Mouse (Mus musculus) inflammation-experienced regulatory T-cells, adult 16 weeks (primary cell): ENCODE data around the gene Lpin3. TPM values are rescaled to one million over a fixed set of nuclear protein-coding genes. Genes with fewer than 3 reads are reported as not detected.

ENCODE experiments used
- polyA plus RNA-seq: library from polyadenylated mRNA; unstranded; fragments of 100-300 nt; shearing (Covaris generic); gene quantifications from one replicate; pipeline ENCODE4 v1.2.1, GENCODE M21; 2017

Lpin3 gene
- 1.7 TPM for polyA plus RNA-seq

GRCm38 (mm10) chr2:160880453-160881195 lies at the start of gene Lpin3:
Gene Lpin3, plus strand, starts transcription at chr2:160880670.

GRCm38 (mm10) chr2:160872890-160873382 lies 7.5 kb upstream of the Lpin3 start, which contains the start of gene Zhx3:
Gene Zhx3, minus strand, starts transcription at chr2:160872998.

GRCm38 (mm10) chr2:160912231-160912671 lies 31.8 kb downstream of the Lpin3 start, which contains the start of gene Emilin3:
Gene Emilin3, minus strand, starts transcription at chr2:160912328.

Other genes starting within 250 kb of the Lpin3 start
- gene Top1, start 234.8 kb upstream of the Lpin3 start, polyA plus RNA-seq: 59.7 TPM
- 51.1 TPM for gene Plcg1, start 149.4 kb upstream of the Lpin3 start, polyA plus RNA-seq
- gene Zhx3, start 7.7 kb upstream of the Lpin3 start, polyA plus RNA-seq: 4.3 TPM
- gene Emilin3, start 31.7 kb downstream of the Lpin3 start, polyA plus RNA-seq: not detected
- 61.7 TPM for gene Chd6, start 228.4 kb downstream of the Lpin3 start, polyA plus RNA-seq